Mouse (Mus musculus) megakaryocyte, embryonic 14.5 days (primary cell): ENCODE data around the gene Ccdc65.

ENCODE experiments used
- FLI1 ChIP-seq: IDR thresholded peaks from 2 replicates; pipeline ENCODE4 v1.6.1; 2012; ENCODE audit warnings: low read length, inconsistent platforms, mixed read lengths
- GATA1 ChIP-seq: IDR thresholded peaks from 3 replicates; pipeline ENCODE4 v1.6.1; 2012; ENCODE audit warnings: mixed read lengths, low read length, inconsistent platforms, borderline replicate concordance

DNA sequence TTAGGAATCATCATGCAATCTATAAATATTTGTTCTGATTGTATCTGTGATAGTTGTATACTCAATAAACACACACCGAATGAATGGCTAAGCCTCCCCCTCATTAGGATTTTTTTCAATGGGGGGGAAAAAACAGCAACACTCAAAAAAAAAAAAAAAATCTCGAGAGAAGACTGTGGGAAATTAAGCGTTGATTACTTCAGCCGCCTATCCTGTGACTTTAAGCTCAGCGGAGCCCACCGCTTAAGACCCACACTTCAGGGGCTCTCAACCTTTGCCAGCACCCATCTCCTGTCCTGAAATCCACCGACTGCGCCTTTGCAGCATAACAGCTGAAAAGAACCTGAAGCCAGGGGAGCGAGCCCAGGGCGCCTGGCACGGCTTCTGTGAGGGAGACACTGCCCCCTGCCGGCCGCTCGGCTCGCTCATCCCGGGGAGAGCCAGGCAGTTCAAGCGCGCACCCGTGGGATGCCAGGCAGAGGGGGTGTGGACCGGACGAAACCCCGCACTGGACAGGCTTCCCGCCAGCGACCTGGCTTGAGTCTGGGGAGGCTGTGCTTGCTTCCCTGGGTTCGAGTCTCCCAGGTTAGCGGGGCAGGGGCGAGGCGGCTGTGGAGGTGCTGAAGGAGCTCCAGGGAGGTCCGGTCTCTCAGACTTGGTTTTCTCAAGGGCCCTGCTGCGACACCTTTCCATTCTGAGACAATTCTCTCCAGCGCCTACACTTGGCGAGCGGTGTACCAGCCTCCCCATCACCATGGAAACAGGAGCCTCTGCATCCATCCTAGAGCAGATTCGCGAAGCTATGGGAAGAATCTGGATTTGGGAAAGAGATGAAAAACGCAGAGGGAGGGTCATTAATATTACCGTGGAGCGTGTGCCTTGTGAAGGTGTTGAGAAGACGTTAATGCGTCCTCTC is 8.6 kb upstream of the Ccdc65 start:
- TF ChIP-seq GATA1 (no peak), FLI1 (no peak)
